39 mouse cellular contexts compared by ENCODE assay signal in genomic region chr7:30636395-30636794, GRCm38 (mm10). TPM values are rescaled to one million over a fixed set of nuclear protein-coding genes. Genes with fewer than 3 reads are reported as not detected.
DNase-seq lines count a peak whose midpoint lies in the region; ATAC-seq and TF ChIP-seq lines count a peak whose summit lies in the region.
"Had no signal": no experiment of that assay in that cellular context is flagged by ENCODE, and none has a peak within 500 bp of the region (broad histone marks: within the 10 kb centered on the region; RNA-seq: fewer than 3 reads in every experiment).

No protein-coding gene starts in this region.

- H3K79me2 ChIP-seq in heart, adult 2 months (replicated peaks; ENCODE audit: control insufficient read depth, insufficient read depth, low read length), result no peaks in the 10 kb centered on the region

- intact Hi-C loops in heart, adult 2 months (cut with DNase I), result no loop called here

- H3K27me3 ChIP-seq in heart, embryonic 12.5 days (replicated peaks), result peaks cover 46% of the 10 kb centered on the region
- peaks cover 15% of the 10 kb centered on the region for H3K27me3 ChIP-seq in heart, adult 2 months (ENCODE audit: control insufficient read depth, insufficient read depth, low read length)
- peaks cover 53% of the 10 kb centered on the region for H3K27me3 ChIP-seq in liver, embryonic 12.5 days (replicated peaks)
- peaks cover 42% of the 10 kb centered on the region for H3K27me3 ChIP-seq in liver, postnatal 0 days (ENCODE audit: insufficient read depth, low read length)
- H3K27me3 ChIP-seq in embryonic facial prominence, embryonic 10.5 days (replicated peaks; ENCODE audit: low read depth, poor library complexity, severe bottlenecking), result peaks cover 58% of the 10 kb centered on the region
- peaks cover 33% of the 10 kb centered on the region for H3K27me3 ChIP-seq in limb, embryonic 11.5 days (ENCODE audit: control insufficient read depth, insufficient read depth, low read length)
- H3K27me3 ChIP-seq: CH12.LX had no signal

- H3K4me1 ChIP-seq in heart, embryonic 12.5 days (replicated peaks), result peaks cover 35% of the 10 kb centered on the region
- no peaks in the 10 kb centered on the region for H3K4me1 ChIP-seq in heart, adult 2 months (ENCODE audit: control insufficient read depth, insufficient read depth, low read length)
- peaks cover 25% of the 10 kb centered on the region for H3K4me1 ChIP-seq in liver, embryonic 12.5 days
- H3K4me1 ChIP-seq in liver, postnatal 0 days (ENCODE audit: insufficient read depth), result peaks cover 9% of the 10 kb centered on the region
- H3K4me1 ChIP-seq in embryonic facial prominence, embryonic 10.5 days, result peaks cover 38% of the 10 kb centered on the region
- peaks cover 3% of the 10 kb centered on the region; the same call in 1 of the 2 replicates for H3K4me1 ChIP-seq in limb, embryonic 11.5 days (ENCODE audit: control insufficient read depth, insufficient read depth, low read length)

- no peak for TF ChIP-seq EP300 in heart, adult 2 months (IDR thresholded peaks at IDR 0.05; ENCODE audit: insufficient read depth, low read depth, low read length)
- TF ChIP-seq EP300 in liver, postnatal 0 days (IDR thresholded peaks at IDR 0.05; ENCODE audit: low read depth), result no peak

- ATAC-seq in heart, embryonic 12.5 days (ENCODE audit: insufficient number of reproducible peaks, low FRiP score), result no peak
- no peak for ATAC-seq in liver, embryonic 12.5 days
- no peak for ATAC-seq in liver, postnatal 0 days
- ATAC-seq in limb, embryonic 11.5 days (ENCODE audit: insufficient number of reproducible peaks, low FRiP score, low TSS enrichment, low read depth), result no peak
- ATAC-seq: forebrain, embryonic 13.5 days; hindbrain, embryonic 16.5 days; intestine, embryonic 15.5 days; lung, postnatal 0 days; midbrain, embryonic 13.5 days; Patski had no signal

- no peaks in the 10 kb centered on the region for H3K9me3 ChIP-seq in heart, embryonic 12.5 days (replicated peaks)
- no peaks in the 10 kb centered on the region for H3K9me3 ChIP-seq in liver, embryonic 12.5 days (replicated peaks)
- no peaks in the 10 kb centered on the region for H3K9me3 ChIP-seq in liver, postnatal 0 days (ENCODE audit: low read length)
- no peaks in the 10 kb centered on the region for H3K9me3 ChIP-seq in embryonic facial prominence, embryonic 10.5 days
- no peaks in the 10 kb centered on the region for H3K9me3 ChIP-seq in limb, embryonic 11.5 days (ENCODE audit: control insufficient read depth, low read length)
- H3K9me3 ChIP-seq: embryonic facial prominence, embryonic 13.5 days; forebrain, embryonic 13.5 days; G1E; intestine, embryonic 15.5 days; limb, embryonic 13.5 days; midbrain, embryonic 13.5 days had no signal

- H3K27ac ChIP-seq in heart, embryonic 12.5 days (ENCODE audit: poor library complexity, severe bottlenecking), result no peak overlapping the region
- H3K27ac ChIP-seq in heart, adult 2 months, result no peak overlapping the region
- H3K27ac ChIP-seq in liver, embryonic 12.5 days, result no peak overlapping the region
- H3K27ac ChIP-seq in liver, postnatal 0 days (ENCODE audit: low read depth), result no peak overlapping the region
- no peak overlapping the region for H3K27ac ChIP-seq in embryonic facial prominence, embryonic 10.5 days (replicated peaks)
- no peak overlapping the region for H3K27ac ChIP-seq in limb, embryonic 11.5 days (replicated peaks; ENCODE audit: low read depth, low read length)
- H3K27ac ChIP-seq: embryonic facial prominence, embryonic 13.5 days; forebrain, embryonic 13.5 days; intestine, embryonic 15.5 days; limb, embryonic 13.5 days; macrophage; midbrain, embryonic 13.5 days had no signal

- no peak overlapping the region for H3K4me3 ChIP-seq in heart, embryonic 12.5 days
- no peak overlapping the region for H3K4me3 ChIP-seq in heart, adult 2 months
- no peak overlapping the region for H3K4me3 ChIP-seq in liver, embryonic 12.5 days
- H3K4me3 ChIP-seq in liver, postnatal 0 days (ENCODE audit: low read depth, low read length), result no peak overlapping the region
- peak overlapping the region; percentile 25 for H3K4me3 ChIP-seq in embryonic facial prominence, embryonic 10.5 days
- H3K4me3 ChIP-seq in limb, embryonic 11.5 days (ENCODE audit: low read depth, low read length), result no peak overlapping the region
- H3K4me3 ChIP-seq: embryonic facial prominence, embryonic 13.5 days; erythroblast, embryonic 14.5 days; forebrain, embryonic 13.5 days; intestine, embryonic 15.5 days; limb, embryonic 13.5 days; midbrain, embryonic 13.5 days had no signal

- 15% methylated on average over 11 of the region's 11 CpGs for WGBS in heart, embryonic 12.5 days
- 12% methylated on average over 11 of the region's 11 CpGs for WGBS in heart, adult 2 months
- 13% methylated on average over 11 of the region's 11 CpGs for WGBS in liver, embryonic 12.5 days (ENCODE audit: insufficient replicate concordance)
- 21% methylated on average over 11 of the region's 11 CpGs for WGBS in liver, postnatal 0 days (ENCODE audit: insufficient replicate concordance)
- WGBS in embryonic facial prominence, embryonic 10.5 days, result 25% methylated on average over 11 of the region's 11 CpGs
- WGBS in limb, embryonic 11.5 days, result 20% methylated on average over 11 of the region's 11 CpGs

- peak overlapping the region; percentile 41 for H3K4me2 ChIP-seq in heart, embryonic 12.5 days
- peak overlapping the region; percentile 26; the same call in 1 of the 2 replicates for H3K4me2 ChIP-seq in liver, embryonic 12.5 days
- no peak overlapping the region for H3K4me2 ChIP-seq in liver, postnatal 0 days (ENCODE audit: low read depth, low read length)
- H3K4me2 ChIP-seq in limb, embryonic 11.5 days (ENCODE audit: low read depth, severe bottlenecking), result no peak overlapping the region; the same call in 1 of the 2 replicates
- H3K4me2 ChIP-seq: embryonic facial prominence, embryonic 13.5 days; forebrain, embryonic 13.5 days; intestine, embryonic 15.5 days; limb, embryonic 13.5 days; midbrain, embryonic 13.5 days had no signal

- no peak overlapping the region for H3K9ac ChIP-seq in heart, embryonic 12.5 days
- H3K9ac ChIP-seq in heart, adult 2 months (ENCODE audit: low read depth, low read length), result no peak overlapping the region
- H3K9ac ChIP-seq in liver, embryonic 12.5 days, result no peak overlapping the region
- H3K9ac ChIP-seq in liver, postnatal 0 days (replicated peaks), result no peak overlapping the region
- 0 out of 2 replicates have a peak overlapping the region, but pooled peaks have one; percentile 18 for H3K9ac ChIP-seq in limb, embryonic 11.5 days (ENCODE audit: low read length)
- H3K9ac ChIP-seq: embryonic facial prominence, embryonic 13.5 days; forebrain, embryonic 13.5 days; intestine, embryonic 15.5 days; limb, embryonic 13.5 days; midbrain, embryonic 13.5 days had no signal

- no peak for DNase-seq in heart, adult 2 months
- DNase-seq in liver, postnatal 0 days, result no peak
- DNase-seq in embryonic facial prominence, embryonic 10.5 days (ENCODE audit: low spot score), result peak; percentile 14
- DNase-seq in limb, embryonic 11.5 days (ENCODE audit: low spot score), result no peak
- DNase-seq in adrenal gland, postnatal 25 days, result no peak
- DNase-seq: B cell, adult 2 months; cerebellum, adult 11 months; cerebellum, adult 9-11 months; kidney, adult 8-10 months; kidney, postnatal 14 days; right cerebral cortex, postnatal 25 days; thymus, postnatal 25 days had no signal

- TF ChIP-seq POLR2A in heart, adult 2 months (IDR thresholded peaks at IDR 0.05; ENCODE audit: insufficient read depth, low read depth, low read length), result no peak

- H3K36me3 ChIP-seq in heart, embryonic 12.5 days, result peaks cover 15% of the 10 kb centered on the region
- no peaks in the 10 kb centered on the region for H3K36me3 ChIP-seq in heart, adult 2 months (ENCODE audit: control insufficient read depth, insufficient read depth, low read length)
- peaks cover 15% of the 10 kb centered on the region for H3K36me3 ChIP-seq in liver, embryonic 12.5 days
- H3K36me3 ChIP-seq in liver, postnatal 0 days (replicated peaks; ENCODE audit: insufficient read depth, low read length), result peaks cover 9% of the 10 kb centered on the region
- H3K36me3 ChIP-seq in embryonic facial prominence, embryonic 10.5 days (replicated peaks), result peaks cover 16% of the 10 kb centered on the region
- peaks cover 4% of the 10 kb centered on the region; the same call in 1 of the 2 replicates for H3K36me3 ChIP-seq in limb, embryonic 11.5 days (ENCODE audit: control insufficient read depth, insufficient read depth, low read length)

- TF ChIP-seq CTCF in heart, adult 2 months (IDR thresholded peaks at IDR 0.05), result no peak
- no peak for TF ChIP-seq CTCF in liver, postnatal 0 days (IDR thresholded peaks at IDR 0.05; ENCODE audit: low read depth)

RNA-seq across cellular contexts. Expression of gene Etv2, which starts 0.7 kb away (rescaled TPM):
- 1.1 and 1.4 TPM in 2 replicates for polyA plus RNA-seq in heart, embryonic 12.5 days (2016; fragmentation: Nextera tagmentation; extraction: Ambion mirVana)
- total RNA-seq in heart, adult 2 months (2021), result not detected
- polyA plus RNA-seq in heart, adult 2 months (2012; rRNA removed), result not detected in 2 replicates
- 0.12 and 0.19 TPM in 2 replicates for polyA plus RNA-seq in liver, embryonic 12.5 days (2016; fragmentation: Nextera tagmentation; extraction: Ambion mirVana)
- polyA plus RNA-seq in liver, postnatal 0 days (2015; fragmentation: Nextera tagmentation; extraction: Ambion mirVana), result not detected in 2 replicates
- 0.47 and 0.87 TPM in 2 replicates for polyA plus RNA-seq in embryonic facial prominence, embryonic 10.5 days (2016; fragmentation: Nextera tagmentation; extraction: Ambion mirVana)
- 0.19 and 0.43 TPM in 2 replicates for polyA plus RNA-seq in limb, embryonic 11.5 days (2014; fragmentation: Nextera tagmentation; extraction: Ambion mirVana)
- not detected in 2 replicates for total RNA-seq in adrenal gland, postnatal 25 days (2021)
- total RNA-seq: adrenal gland, adult 18-20 months; adrenal gland, postnatal 4 days; CH12.LX; G1E; gastrocnemius, adult 8-10 months; heart, postnatal 25 days; layer of hippocampus, adult 18-20 months; layer of hippocampus, postnatal 25 days; monocyte, adult 5-6 weeks; neutrophil, adult 5-6 weeks had no signal
- polyA plus RNA-seq: cortical plate, adult 2 months; embryonic facial prominence, embryonic 13.5 days; erythroblast, embryonic 14.5 days; forebrain, embryonic 13.5 days; frontal cortex, adult 2 months; G1E; gonadal fat pad, adult 2 months; hindbrain, embryonic 16.5 days; intestine, embryonic 15.5 days; limb, embryonic 13.5 days; liver, embryonic 16.5 days; lung, postnatal 0 days; macrophage; midbrain, embryonic 13.5 days; Patski; spleen, adult 2 months had no signal

RNA-seq across cellular contexts. Expression of gene Cox6b1, which starts 10.4 kb away (rescaled TPM):
- polyA plus RNA-seq in heart, embryonic 12.5 days (2016; fragmentation: Nextera tagmentation; extraction: Ambion mirVana), result 1,789 and 1,831 TPM in 2 replicates
- total RNA-seq in heart, adult 2 months (2021), result 1,000 to 10,000 TPM; 4,061 to 4,696 TPM
- polyA plus RNA-seq in heart, adult 2 months (2012; rRNA removed), result 1,860 and 2,330 TPM in 2 replicates
- polyA plus RNA-seq in liver, embryonic 12.5 days (2016; fragmentation: Nextera tagmentation; extraction: Ambion mirVana), result 691 and 732 TPM in 2 replicates
- 995 and 998 TPM in 2 replicates for polyA plus RNA-seq in liver, postnatal 0 days (2015; fragmentation: Nextera tagmentation; extraction: Ambion mirVana)
- polyA plus RNA-seq in embryonic facial prominence, embryonic 10.5 days (2016; fragmentation: Nextera tagmentation; extraction: Ambion mirVana), result 776 and 799 TPM in 2 replicates
- polyA plus RNA-seq in limb, embryonic 11.5 days (2014; fragmentation: Nextera tagmentation; extraction: Ambion mirVana), result 801 and 830 TPM in 2 replicates
- 1,003 and 1,219 TPM in 2 replicates for total RNA-seq in adrenal gland, postnatal 25 days (2021)

RNA-seq across cellular contexts. Expression of gene Rbm42, which starts 13.7 kb away (rescaled TPM):
- 96.5 and 103 TPM in 2 replicates for polyA plus RNA-seq in heart, embryonic 12.5 days (2016; fragmentation: Nextera tagmentation; extraction: Ambion mirVana)
- total RNA-seq in heart, adult 2 months (2021), result 10 to 100 TPM; 47.7 to 51.3 TPM
- polyA plus RNA-seq in heart, adult 2 months (2012; rRNA removed), result 25.8 and 29.1 TPM in 2 replicates
- 83.1 and 83.5 TPM in 2 replicates for polyA plus RNA-seq in liver, embryonic 12.5 days (2016; fragmentation: Nextera tagmentation; extraction: Ambion mirVana)
- polyA plus RNA-seq in liver, postnatal 0 days (2015; fragmentation: Nextera tagmentation; extraction: Ambion mirVana), result 41.8 and 43.3 TPM in 2 replicates
- 134 and 139 TPM in 2 replicates for polyA plus RNA-seq in embryonic facial prominence, embryonic 10.5 days (2016; fragmentation: Nextera tagmentation; extraction: Ambion mirVana)
- polyA plus RNA-seq in limb, embryonic 11.5 days (2014; fragmentation: Nextera tagmentation; extraction: Ambion mirVana), result 125 and 126 TPM in 2 replicates
- total RNA-seq in adrenal gland, postnatal 25 days (2021), result 78.4 and 87.5 TPM in 2 replicates

RNA-seq across cellular contexts. Expression of gene Upk1a, which starts 23.7 kb away (rescaled TPM):
- 0.44 and 2.5 TPM in 2 replicates for polyA plus RNA-seq in heart, embryonic 12.5 days (2016; fragmentation: Nextera tagmentation; extraction: Ambion mirVana)
- under 1 TPM in 1 of 2 experiments, not detected in 1; 0.36 TPM for total RNA-seq in heart, adult 2 months (2021)
- 2.8 and 4.8 TPM in 2 replicates for polyA plus RNA-seq in heart, adult 2 months (2012; rRNA removed)
- 0.25 and 0.33 TPM in 2 replicates for polyA plus RNA-seq in liver, embryonic 12.5 days (2016; fragmentation: Nextera tagmentation; extraction: Ambion mirVana)
- 0.07 and 0.14 TPM in 2 replicates for polyA plus RNA-seq in liver, postnatal 0 days (2015; fragmentation: Nextera tagmentation; extraction: Ambion mirVana)
- polyA plus RNA-seq in embryonic facial prominence, embryonic 10.5 days (2016; fragmentation: Nextera tagmentation; extraction: Ambion mirVana), result 0.54 and 1.0 TPM in 2 replicates
- polyA plus RNA-seq in limb, embryonic 11.5 days (2014; fragmentation: Nextera tagmentation; extraction: Ambion mirVana), result 3.6 and 3.8 TPM in 2 replicates
- total RNA-seq in adrenal gland, postnatal 25 days (2021), result 0.36 TPM in 1 of 2 replicates, not detected in the other
- total RNA-seq: monocyte, adult 5-6 weeks; neutrophil, adult 5-6 weeks had no signal

RNA-seq across cellular contexts. Expression of gene Haus5, which starts 28.4 kb away (rescaled TPM):
- polyA plus RNA-seq in heart, embryonic 12.5 days (2016; fragmentation: Nextera tagmentation; extraction: Ambion mirVana), result 35.4 and 36.3 TPM in 2 replicates
- 1 to 10 TPM; 3.3 to 3.9 TPM for total RNA-seq in heart, adult 2 months (2021)
- 3.7 and 4.9 TPM in 2 replicates for polyA plus RNA-seq in heart, adult 2 months (2012; rRNA removed)
- 47.8 and 50.4 TPM in 2 replicates for polyA plus RNA-seq in liver, embryonic 12.5 days (2016; fragmentation: Nextera tagmentation; extraction: Ambion mirVana)
- polyA plus RNA-seq in liver, postnatal 0 days (2015; fragmentation: Nextera tagmentation; extraction: Ambion mirVana), result 11.4 and 13.0 TPM in 2 replicates
- polyA plus RNA-seq in embryonic facial prominence, embryonic 10.5 days (2016; fragmentation: Nextera tagmentation; extraction: Ambion mirVana), result 79.6 and 80.3 TPM in 2 replicates
- polyA plus RNA-seq in limb, embryonic 11.5 days (2014; fragmentation: Nextera tagmentation; extraction: Ambion mirVana), result 62.1 and 67.3 TPM in 2 replicates
- 12.6 and 13.5 TPM in 2 replicates for total RNA-seq in adrenal gland, postnatal 25 days (2021)

Comparison
In these comparisons a context has a peak if more than half of its experiments do, and no peak if none do; other contexts are left out.
1. H3K4me2 ChIP-seq: peak in heart, embryonic 12.5 days (single experiment) and liver, embryonic 12.5 days (single experiment); none in liver, postnatal 0 days (single experiment) and limb, embryonic 11.5 days (single experiment).